Comparison of ENCODE assay signal across 8 mouse cellular contexts in genomic region chr1:135374868-135375581, GRCm38 (mm10). TPM values are rescaled to one million over a fixed set of nuclear protein-coding genes. Genes with fewer than 3 reads are reported as not detected.
A peak's percentile ranks its signal among the peaks of the same experiment; 100 is the strongest.
DNase-seq lines count a peak whose midpoint lies in the region; ATAC-seq lines count a peak whose summit lies in the region.

TSS of gene Shisa4 (minus strand) at chr1:135375237.

- H3K36me3 ChIP-seq in forebrain, embryonic 11.5 days (ENCODE audit: control insufficient read depth, insufficient read depth, low read length), result no peaks in the 10 kb centered on the region
- no peaks in the 10 kb centered on the region for H3K36me3 ChIP-seq in heart, embryonic 16.5 days (ENCODE audit: control insufficient read depth, insufficient read depth)
- H3K36me3 ChIP-seq in liver, embryonic 15.5 days (replicated peaks), result no peaks in the 10 kb centered on the region
- H3K36me3 ChIP-seq in neural tube, embryonic 12.5 days, result peaks cover 3% of the 10 kb centered on the region; the same call in 1 of the 2 replicates

- peak within 1 kb of the TSS; percentile 95 for H3K9ac ChIP-seq in forebrain, embryonic 11.5 days (ENCODE audit: low read length)
- peak within 1 kb of the TSS; percentile 73 for H3K9ac ChIP-seq in heart, embryonic 16.5 days (ENCODE audit: low read length)
- H3K9ac ChIP-seq in liver, embryonic 15.5 days, result no peak within 1 kb of the TSS
- peak within 1 kb of the TSS; percentile 91 for H3K9ac ChIP-seq in neural tube, embryonic 12.5 days

- peaks cover 17% of the 10 kb centered on the region for H3K4me1 ChIP-seq in forebrain, embryonic 11.5 days (replicated peaks; ENCODE audit: control insufficient read depth, insufficient read depth, low read length)
- peaks cover 35% of the 10 kb centered on the region for H3K4me1 ChIP-seq in heart, embryonic 16.5 days (ENCODE audit: control insufficient read depth, insufficient read depth, low read length)
- H3K4me1 ChIP-seq in liver, embryonic 15.5 days (replicated peaks), result peaks cover 9% of the 10 kb centered on the region; the same call in 1 of the 2 replicates
- H3K4me1 ChIP-seq in neural tube, embryonic 12.5 days, result peaks cover 30% of the 10 kb centered on the region

- peak within 1 kb of the TSS; percentile 93 for H3K4me2 ChIP-seq in forebrain, embryonic 11.5 days (ENCODE audit: low read depth, low read length, severe bottlenecking)
- peak within 1 kb of the TSS; percentile 86 for H3K4me2 ChIP-seq in heart, embryonic 16.5 days (ENCODE audit: low read depth, low read length)
- peak within 1 kb of the TSS; percentile 70 for H3K4me2 ChIP-seq in liver, embryonic 15.5 days
- H3K4me2 ChIP-seq in neural tube, embryonic 12.5 days (replicated peaks), result peak within 1 kb of the TSS; percentile 67

- 3% methylated on average over 32 of the region's 38 CpGs for WGBS in forebrain, embryonic 11.5 days
- WGBS in heart, embryonic 16.5 days, result 2% methylated on average over 37 of the region's 38 CpGs
- WGBS in liver, embryonic 15.5 days (ENCODE audit: insufficient replicate concordance), result 4% methylated on average over 38 of the region's 38 CpGs
- 2% methylated on average over 38 of the region's 38 CpGs for WGBS in neural tube, embryonic 12.5 days

- peak; percentile 13 for DNase-seq in CD4-positive helper T cell, adult 2 months (ENCODE audit: low read depth, low spot score)
- DNase-seq in brain, adult 2 months (ENCODE audit: low read depth, low spot score), result peak; percentile 91
- DNase-seq in forebrain, embryonic 11.5 days (ENCODE audit: low spot score), result peak; percentile 91
- peak; percentile 75 to 89 for DNase-seq in kidney, postnatal 25 days
- DNase-seq in yolk sac, embryonic 10.5 days (ENCODE audit: low spot score), result peak; percentile 85

- no peaks in the 10 kb centered on the region for H3K27me3 ChIP-seq in forebrain, embryonic 11.5 days (ENCODE audit: control insufficient read depth, insufficient read depth, low read length)
- no peaks in the 10 kb centered on the region for H3K27me3 ChIP-seq in heart, embryonic 16.5 days (ENCODE audit: control insufficient read depth, insufficient read depth, low read length)
- H3K27me3 ChIP-seq in liver, embryonic 15.5 days, result peaks cover 57% of the 10 kb centered on the region
- no peaks in the 10 kb centered on the region for H3K27me3 ChIP-seq in neural tube, embryonic 12.5 days (replicated peaks)

- peak within 1 kb of the TSS; percentile 71 for H3K4me3 ChIP-seq in forebrain, embryonic 11.5 days (ENCODE audit: low read depth, low read length)
- H3K4me3 ChIP-seq in heart, embryonic 16.5 days (ENCODE audit: low read length), result peak within 1 kb of the TSS; percentile 67
- H3K4me3 ChIP-seq in liver, embryonic 15.5 days (replicated peaks), result peak within 1 kb of the TSS; percentile 46
- peak within 1 kb of the TSS; percentile 69 for H3K4me3 ChIP-seq in neural tube, embryonic 12.5 days

- H3K9me3 ChIP-seq in forebrain, embryonic 11.5 days (ENCODE audit: control insufficient read depth, low read length), result no peaks in the 10 kb centered on the region
- H3K9me3 ChIP-seq in heart, embryonic 16.5 days (replicated peaks; ENCODE audit: control insufficient read depth, low read length), result no peaks in the 10 kb centered on the region
- H3K9me3 ChIP-seq in liver, embryonic 15.5 days (replicated peaks), result no peaks in the 10 kb centered on the region
- H3K9me3 ChIP-seq in neural tube, embryonic 12.5 days, result no peaks in the 10 kb centered on the region

- ATAC-seq in forebrain, embryonic 11.5 days (replicated peaks; ENCODE audit: low FRiP score), result peak; percentile 92
- peak; percentile 80 for ATAC-seq in heart, embryonic 16.5 days (replicated peaks; ENCODE audit: extremely low read depth, insufficient read depth, low FRiP score)
- peak; percentile 62 for ATAC-seq in liver, embryonic 15.5 days (ENCODE audit: insufficient read depth)
- ATAC-seq in neural tube, embryonic 12.5 days (ENCODE audit: low FRiP score, low read depth), result peak; percentile 88

- peak within 1 kb of the TSS; percentile 59 for H3K27ac ChIP-seq in forebrain, embryonic 11.5 days (ENCODE audit: low read depth, low read length)
- peak within 1 kb of the TSS; percentile 24 for H3K27ac ChIP-seq in heart, embryonic 16.5 days (ENCODE audit: low read length)
- no peak within 1 kb of the TSS for H3K27ac ChIP-seq in liver, embryonic 15.5 days (replicated peaks)
- peak within 1 kb of the TSS; percentile 62 for H3K27ac ChIP-seq in neural tube, embryonic 12.5 days

RNA-seq across cellular contexts. Expression of gene Shisa4, which starts in this region (rescaled TPM):
- 50.3 and 58.7 TPM in 2 replicates for polyA plus RNA-seq in forebrain, embryonic 11.5 days (2014; fragmentation: Nextera tagmentation; extraction: Ambion mirVana)
- polyA plus RNA-seq in heart, embryonic 16.5 days (2015; fragmentation: Nextera tagmentation; extraction: Ambion mirVana), result 23.5 and 24.7 TPM in 2 replicates
- 1.3 and 1.6 TPM in 2 replicates for polyA plus RNA-seq in liver, embryonic 15.5 days (2015; fragmentation: Nextera tagmentation; extraction: Ambion mirVana)
- 72.1 and 75.5 TPM in 2 replicates for polyA plus RNA-seq in neural tube, embryonic 12.5 days (2016; fragmentation: Nextera tagmentation; extraction: Ambion mirVana)

Comparison
In these comparisons a context has a peak if more than half of its experiments do, and no peak if none do; other contexts are left out.
1. DNase-seq: peak in every context shown above with its lines; median percentile 91 in brain, adult 2 months; 91 in forebrain, embryonic 11.5 days; 85 in yolk sac, embryonic 10.5 days; 82 in kidney, postnatal 25 days; 13 in CD4-positive helper T cell, adult 2 months.